Mouse (Mus musculus) midbrain, postnatal 0 days (tissue): Measurements from ENCODE around the gene Mex3a. TPM values are rescaled to one million over a fixed set of nuclear protein-coding genes. Genes with fewer than 3 reads are reported as not detected.
A peak's percentile ranks its signal among the peaks of the same experiment; 100 is the strongest.

Experiments
- ATAC-seq: fragments of 200-750 bp; cut with Nextera tagmentation; 2 replicates; pipeline ENCODE4 v1.8.0; 2017; ENCODE audit warnings: moderate number of reproducible peaks, mild to moderate bottlenecking, moderate TSS enrichment, moderate library complexity; ENCODE audit not compliant: low FRiP score
- DNase-seq: peaks from one replicate; pipeline ENCODE4 v3.0.0-alpha.2; 2015; ENCODE audit warnings: low spot score
- H3K27ac ChIP-seq: fragments of 300-500 bp; sonication (generic); 2 replicates; pipeline ENCODE4 v1.5.1; 2014; ENCODE audit warnings: low read depth, mild to moderate bottlenecking, low read length, mixed read lengths
- H3K27me3 ChIP-seq: fragments of 300-500 bp; sonication (generic); 2 replicates; pipeline ENCODE4 v1.6.1; 2014; ENCODE audit warnings: low read length, control low read depth, mixed read lengths; ENCODE audit not compliant: insufficient read depth
- H3K36me3 ChIP-seq: fragments of 300-500 bp; sonication (generic); 2 replicates; pipeline ENCODE4 v1.6.1; 2014; ENCODE audit warnings: low read length, control low read depth, mixed read lengths; ENCODE audit not compliant: insufficient read depth
- H3K4me1 ChIP-seq: fragments of 300-500 bp; sonication (generic); 2 replicates; pipeline ENCODE4 v1.6.1; 2014; ENCODE audit warnings: mild to moderate bottlenecking, control low read depth, antibody characterized with exemption, low read length, mixed read lengths; ENCODE audit not compliant: insufficient read depth
- H3K4me2 ChIP-seq: fragments of 300-500 bp; sonication (generic); 2 replicates; pipeline ENCODE4 v1.6.1; 2014; ENCODE audit warnings: low read depth, mild to moderate bottlenecking, low read length, mixed read lengths; ENCODE audit not compliant: poor library complexity, severe bottlenecking
- H3K4me3 ChIP-seq: fragments of 300-500 bp; sonication (generic); 2 replicates; pipeline ENCODE4 v1.5.1; 2014; ENCODE audit warnings: low read depth, mild to moderate bottlenecking, low read length, moderate library complexity
- H3K9ac ChIP-seq: fragments of 300-500 bp; sonication (generic); replicated peaks from 2 replicates; pipeline ENCODE4 v1.6.1; 2014; ENCODE audit warnings: mild to moderate bottlenecking, low read length, moderate library complexity, mixed read lengths; ENCODE audit not compliant: poor library complexity, severe bottlenecking
- H3K9me3 ChIP-seq: fragments of 300-500 bp; sonication (generic); 2 replicates; pipeline ENCODE4 v1.6.1; 2016; ENCODE audit warnings: low read length, control low read depth
- CTCF ChIP-seq: IDR thresholded peaks from 2 replicates; pipeline ENCODE4 v1.5.1; 2016; ENCODE audit warnings: antibody characterized with exemption, mild to moderate bottlenecking
- WGBS: fragments of 180-500 bp; shearing (Covaris S2); extraction: QIAGEN DNeasy Blood & Tissue Kit; methylation state at CpG from one replicate; pipeline ENCODE4 v1.1.7; 2014; 5-methylcytosine and 5-hydroxymethylcytosine counted together
- microRNA counts: library from miRNA; unstranded; fragments of <30 nt; microRNA quantifications from one replicate; lab custom pipeline; 2015
- microRNA-seq: library from miRNA; unstranded; fragments of <30 nt; microRNA quantifications from one replicate; pipeline ENCODE4, GENCODE M21; 2016; ENCODE audit warnings: borderline number of aligned reads
- polyA plus RNA-seq: library from polyadenylated mRNA; unstranded; fragments of >200 nt; fragmentation: Nextera tagmentation; extraction: Ambion mirVana; gene quantifications from 2 replicates; pipeline ENCODE4 v1.2.1, GENCODE M21; 2015
- total RNA-seq: library from RNA; depleted of rRNA; stranded (reverse); fragments of >200 nt; gene quantifications from 2 replicates; pipeline ENCODE4 v1.2.3, GENCODE M21; 2014; rRNA removed

Gene Mex3a
- total and polyA plus RNA-seq, 2 experiments from 2014 or later, result 16.1 to 56.9 TPM

DNA sequence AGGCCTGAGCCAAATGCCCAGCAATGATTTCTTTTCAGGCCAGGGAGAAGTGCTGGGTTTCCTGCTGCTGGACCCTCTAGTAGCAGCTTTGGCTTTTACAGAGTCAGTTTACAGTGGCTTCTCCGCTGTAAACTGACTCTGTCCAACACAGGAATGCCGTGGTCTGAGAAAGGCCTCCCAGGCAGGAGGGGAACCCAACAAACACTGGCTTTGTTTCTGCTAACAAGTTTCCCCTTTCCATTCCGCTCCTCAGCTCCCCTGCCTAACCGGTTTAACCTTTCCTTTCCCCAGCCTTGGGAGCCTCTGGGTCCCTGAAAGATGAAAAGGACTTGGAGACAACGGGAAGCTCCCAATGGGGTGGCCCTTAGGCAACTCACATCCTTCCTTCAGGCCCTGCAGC is 58.1 kb downstream of the Mex3a start:
- WGBS, result 25% methylated on average over 5 of the region's 5 CpGs
- no peak overlapping the region for H3K9ac ChIP-seq
- no peak for DNase-seq
- no peaks in the 10 kb centered on the region for H3K27me3 ChIP-seq
- no peaks in the 10 kb centered on the region for H3K4me1 ChIP-seq
- ATAC-seq, result no peak
- no peak overlapping the region for H3K4me3 ChIP-seq
- H3K9me3 ChIP-seq, result no peaks in the 10 kb centered on the region
- no peak overlapping the region for H3K27ac ChIP-seq
- H3K4me2 ChIP-seq, result no peak overlapping the region
- peaks cover 25% of the 10 kb centered on the region for H3K36me3 ChIP-seq
- TF ChIP-seq CTCF, result no peak

MicroRNA genes within 50 kb of the gene (microRNA counts, 519-probe panel; counts per million panel counts)
- microRNA mmu-miR-1905 (lab: Ali Mortazavi, UCI), result 528 counts per million, percentile 58 among the panel's probes with 10 or more counts

Small RNAs within 50 kb of the gene (microRNA-seq; reads per million reads assigned to microRNA genes)
- gene Mir1905, result not detected

Other genes starting within 250 kb of the Mex3a start
- gene Gm38392, start 245.2 kb upstream of the Mex3a start, total RNA-seq, result not detected in 2 replicates
- 0.20 and 0.21 TPM in 2 replicates for gene Gm38392, start 245.2 kb upstream of the Mex3a start, polyA plus RNA-seq
- gene Tsacc, start 235.4 kb upstream of the Mex3a start, total RNA-seq, result 6.2 TPM in 1 of 2 replicates, not detected in the other
- gene Tsacc, start 235.4 kb upstream of the Mex3a start, polyA plus RNA-seq, result 5.2 and 7.9 TPM in 2 replicates
- 253 and 273 TPM in 2 replicates for gene Cct3, start 235.3 kb upstream of the Mex3a start, total RNA-seq
- 372 and 391 TPM in 2 replicates for gene Cct3, start 235.3 kb upstream of the Mex3a start, polyA plus RNA-seq
- gene Glmp, start 207.4 kb upstream of the Mex3a start, total RNA-seq, result 28.5 and 39.2 TPM in 2 replicates
- gene Glmp, start 207.4 kb upstream of the Mex3a start, polyA plus RNA-seq, result 106 and 109 TPM in 2 replicates
- gene Tmem79, start 196.2 kb upstream of the Mex3a start, total RNA-seq, result 0.33 and 0.61 TPM in 2 replicates
- gene Tmem79, start 196.2 kb upstream of the Mex3a start, polyA plus RNA-seq, result 0.43 and 0.93 TPM in 2 replicates
- 86.7 and 112 TPM in 2 replicates for gene Smg5, start 196.1 kb upstream of the Mex3a start, total RNA-seq
- 44.2 and 49.4 TPM in 2 replicates for gene Smg5, start 196.1 kb upstream of the Mex3a start, polyA plus RNA-seq
- 4.5 and 13.5 TPM in 2 replicates for gene Paqr6, start 167.8 kb upstream of the Mex3a start, total RNA-seq
- gene Paqr6, start 167.8 kb upstream of the Mex3a start, polyA plus RNA-seq, result 6.6 and 7.1 TPM in 2 replicates
- gene Bglap3, start 159.7 kb upstream of the Mex3a start, total RNA-seq, result 0.38 TPM in 1 of 2 replicates, not detected in the other
- not detected in 2 replicates for gene Bglap3, start 159.7 kb upstream of the Mex3a start, polyA plus RNA-seq
- not detected in 2 replicates for gene Bglap2, start 153.7 kb upstream of the Mex3a start, total RNA-seq
- 0.51 TPM in 1 of 2 replicates, not detected in the other for gene Bglap2, start 153.7 kb upstream of the Mex3a start, polyA plus RNA-seq
- gene Bglap, start 147.9 kb upstream of the Mex3a start, total RNA-seq, result not detected in 2 replicates
- not detected in 2 replicates for gene Bglap, start 147.9 kb upstream of the Mex3a start, polyA plus RNA-seq
- gene Pmf1, start 122.1 kb upstream of the Mex3a start, total RNA-seq, result 20.6 and 25.4 TPM in 2 replicates
- gene Pmf1, start 122.1 kb upstream of the Mex3a start, polyA plus RNA-seq, result 25.2 and 25.6 TPM in 2 replicates
- gene Slc25a44, start 107.3 kb upstream of the Mex3a start, total RNA-seq, result 62.5 and 63.8 TPM in 2 replicates
- gene Slc25a44, start 107.3 kb upstream of the Mex3a start, polyA plus RNA-seq, result 35.9 and 38.7 TPM in 2 replicates
- 52.6 and 62.0 TPM in 2 replicates for gene Sema4a, start 71.2 kb upstream of the Mex3a start, total RNA-seq
- gene Sema4a, start 71.2 kb upstream of the Mex3a start, polyA plus RNA-seq, result 42.1 and 44.2 TPM in 2 replicates
- gene Lmna, start 22.4 kb upstream of the Mex3a start, total RNA-seq, result 57.6 and 75.0 TPM in 2 replicates
- gene Lmna, start 22.4 kb upstream of the Mex3a start, polyA plus RNA-seq, result 74.1 and 77.2 TPM in 2 replicates
- 0.60 TPM in 1 of 2 replicates, not detected in the other for gene Rab25, start 15.9 kb downstream of the Mex3a start, total RNA-seq
- gene Rab25, start 15.9 kb downstream of the Mex3a start, polyA plus RNA-seq, result 0.46 TPM in 1 of 2 replicates, not detected in the other
- 46.7 and 66.0 TPM in 2 replicates for gene Lamtor2, start 20.7 kb downstream of the Mex3a start, total RNA-seq
- 187 and 205 TPM in 2 replicates for gene Lamtor2, start 20.7 kb downstream of the Mex3a start, polyA plus RNA-seq
- gene Ubqln4, start 21.4 kb downstream of the Mex3a start, total RNA-seq, result 103 and 120 TPM in 2 replicates
- gene Ubqln4, start 21.4 kb downstream of the Mex3a start, polyA plus RNA-seq, result 29.7 and 30.4 TPM in 2 replicates
- 236 and 250 TPM in 2 replicates for gene Ssr2, start 43.5 kb downstream of the Mex3a start, total RNA-seq
- gene Ssr2, start 43.5 kb downstream of the Mex3a start, polyA plus RNA-seq, result 196 and 210 TPM in 2 replicates
- gene Arhgef2, start 73.6 kb downstream of the Mex3a start, total RNA-seq, result 59.6 and 80.3 TPM in 2 replicates
- gene Arhgef2, start 73.6 kb downstream of the Mex3a start, polyA plus RNA-seq, result 38.9 and 46.8 TPM in 2 replicates
- gene Rxfp4, start 120.7 kb downstream of the Mex3a start, total RNA-seq, result 0.42 TPM in 1 of 2 replicates, not detected in the other
- not detected in 2 replicates for gene Rxfp4, start 120.7 kb downstream of the Mex3a start, polyA plus RNA-seq
- gene Khdc4, start 153.4 kb downstream of the Mex3a start, total RNA-seq, result 71.8 and 96.5 TPM in 2 replicates
- 66.8 and 70.5 TPM in 2 replicates for gene Khdc4, start 153.4 kb downstream of the Mex3a start, polyA plus RNA-seq
- 78.1 and 88.3 TPM in 2 replicates for gene Rit1, start 184.4 kb downstream of the Mex3a start, total RNA-seq
- gene Rit1, start 184.4 kb downstream of the Mex3a start, polyA plus RNA-seq, result 73.5 and 81.3 TPM in 2 replicates
- 142 and 150 TPM in 2 replicates for gene Syt11, start 242.8 kb downstream of the Mex3a start, total RNA-seq
- 243 and 246 TPM in 2 replicates for gene Syt11, start 242.8 kb downstream of the Mex3a start, polyA plus RNA-seq